Mouse (Mus musculus) brain, embryonic 14.5 days (tissue): ENCODE measurements around the gene Nars2.

Source experiments
- CTCF ChIP-seq: fragments of 200-500 bp; IDR thresholded peaks from 2 replicates; pipeline ENCODE4 v1.5.1; 2012; ENCODE audit warnings: inconsistent platforms, mild to moderate bottlenecking, moderate library complexity, borderline replicate concordance; ENCODE audit not compliant: insufficient read depth, insufficient read length; ENCODE audit errors: extremely low read depth
- POLR2A ChIP-seq: fragments of 200-500 bp; IDR thresholded peaks from 2 replicates; pipeline ENCODE4 v1.6.1; 2012; ENCODE audit warnings: mild to moderate bottlenecking, inconsistent platforms, borderline replicate concordance; ENCODE audit not compliant: poor library complexity, insufficient read depth, insufficient read length, severe bottlenecking; ENCODE audit errors: extremely low read depth

DNA sequence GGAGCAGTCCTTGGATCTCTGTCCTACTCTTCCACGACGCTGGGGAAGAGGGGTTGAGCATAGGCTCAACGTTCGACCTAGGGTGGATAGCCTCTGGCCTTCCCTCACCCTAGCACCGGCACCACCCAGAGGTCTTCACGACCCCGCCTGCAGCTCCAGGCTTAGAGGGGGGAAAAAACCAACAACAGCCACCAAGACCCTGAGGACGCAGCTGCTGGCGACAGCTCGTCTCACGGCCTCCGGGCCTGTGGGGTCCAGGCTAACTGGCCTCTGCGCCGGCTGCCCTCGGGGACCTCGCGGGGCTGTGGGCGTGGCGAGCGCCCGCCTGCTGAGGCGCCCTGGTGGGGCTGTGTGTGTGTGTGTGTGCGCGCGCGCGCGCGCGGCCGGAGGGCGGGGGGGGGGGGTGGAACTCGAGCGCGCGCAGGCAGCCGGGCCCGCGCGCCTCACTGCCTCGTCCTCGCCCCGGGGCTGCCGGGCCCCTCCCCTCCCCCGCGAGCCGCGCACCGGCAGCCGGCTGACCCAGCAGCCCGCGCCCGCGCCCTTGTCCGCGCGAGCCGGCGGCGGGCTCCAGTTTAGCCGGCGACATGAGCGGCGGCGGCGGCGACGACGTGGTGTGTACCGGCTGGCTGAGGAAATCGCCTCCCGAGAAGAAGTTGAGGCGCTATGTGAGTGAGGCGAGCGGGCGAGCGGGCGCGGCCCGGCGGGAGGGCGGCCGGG lies 130.1 kb downstream of the Nars2 start, which contains the start of gene Gab2:
- no peak for TF ChIP-seq CTCF
- 0 out of 2 replicates have a peak, but pooled peaks have one; percentile 25 for TF ChIP-seq POLR2A
